26 mouse cellular contexts compared by ENCODE assay signal in the genomic region with DNA sequence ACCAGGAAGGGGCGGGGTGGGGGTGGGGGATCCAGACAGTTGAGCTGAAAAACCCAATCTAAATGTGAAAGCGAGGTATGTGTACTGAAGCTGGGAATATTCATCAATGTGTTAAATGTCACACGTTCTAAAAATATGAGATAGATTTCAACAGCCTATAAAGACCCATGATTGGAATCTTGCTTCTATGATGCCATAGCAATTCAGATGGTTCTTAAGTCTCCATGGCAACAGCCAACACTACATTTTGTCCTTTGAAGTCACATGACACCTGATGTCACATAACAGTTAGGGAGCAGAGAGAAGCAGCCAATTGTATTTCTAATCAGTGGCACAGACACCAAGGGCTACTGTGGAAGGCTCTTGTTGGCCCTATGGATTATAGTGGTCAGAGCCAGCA.
A peak's percentile ranks its signal among the peaks of the same experiment; 100 is the strongest.
DNase-seq lines count a peak whose midpoint lies in the region; ATAC-seq and TF ChIP-seq lines count a peak whose summit lies in the region.
"Had no signal": no experiment of that assay in that cellular context is flagged by ENCODE, and none has a peak within 500 bp of the region (broad histone marks: within the 10 kb centered on the region; RNA-seq: fewer than 3 reads in every experiment).

No protein-coding gene starts in this region.

- intact Hi-C loops in gastrocnemius, postnatal 14 days (cut with DNase I; ENCODE audit: low total_unique reads) = no loop called here

- H3K36me3 ChIP-seq in forebrain, embryonic 14.5 days (ENCODE audit: control insufficient read depth, insufficient read depth, low read length) = no peaks in the 10 kb centered on the region
- no peaks in the 10 kb centered on the region for H3K36me3 ChIP-seq in forebrain, embryonic 12.5 days (replicated peaks)
- no peaks in the 10 kb centered on the region for H3K36me3 ChIP-seq in hindbrain, embryonic 16.5 days (ENCODE audit: control insufficient read depth, insufficient read depth, low read length)
- H3K36me3 ChIP-seq in hindbrain, postnatal 0 days (ENCODE audit: insufficient read depth, low read length) = no peaks in the 10 kb centered on the region
- no peaks in the 10 kb centered on the region for H3K36me3 ChIP-seq in midbrain, embryonic 14.5 days (ENCODE audit: control insufficient read depth, insufficient read depth, low read length)
- H3K36me3 ChIP-seq: embryonic facial prominence, embryonic 10.5 days; embryonic facial prominence, embryonic 15.5 days; G1E; kidney, embryonic 15.5 days; neural tube, embryonic 13.5 days had no signal

- 87% methylated on average over 3 of the region's 3 CpGs for WGBS in forebrain, embryonic 14.5 days
- WGBS in forebrain, embryonic 12.5 days = 89% methylated on average over 3 of the region's 3 CpGs
- WGBS in hindbrain, embryonic 16.5 days = 87% methylated on average over 3 of the region's 3 CpGs
- WGBS in hindbrain, postnatal 0 days = 79% methylated on average over 3 of the region's 3 CpGs
- WGBS in midbrain, embryonic 14.5 days = 88% methylated on average over 3 of the region's 3 CpGs

- H3K27ac ChIP-seq in forebrain, embryonic 14.5 days (ENCODE audit: low read depth, low read length) = no peak overlapping the region
- H3K27ac ChIP-seq in forebrain, embryonic 12.5 days = no peak overlapping the region
- H3K27ac ChIP-seq in hindbrain, embryonic 16.5 days (ENCODE audit: low read depth, low read length) = no peak overlapping the region
- H3K27ac ChIP-seq in hindbrain, postnatal 0 days = no peak overlapping the region
- no peak overlapping the region for H3K27ac ChIP-seq in midbrain, embryonic 14.5 days (replicated peaks; ENCODE audit: low read depth, low read length)
- H3K27ac ChIP-seq: embryonic facial prominence, embryonic 10.5 days; embryonic facial prominence, embryonic 15.5 days; kidney, embryonic 15.5 days; liver, embryonic 14.5 days; neural tube, embryonic 13.5 days had no signal

- no peaks in the 10 kb centered on the region for H3K9me3 ChIP-seq in forebrain, embryonic 14.5 days (replicated peaks; ENCODE audit: control insufficient read depth, low read length)
- no peaks in the 10 kb centered on the region for H3K9me3 ChIP-seq in forebrain, embryonic 12.5 days
- H3K9me3 ChIP-seq in hindbrain, embryonic 16.5 days (ENCODE audit: control insufficient read depth, low read length) = no peaks in the 10 kb centered on the region
- no peaks in the 10 kb centered on the region for H3K9me3 ChIP-seq in hindbrain, postnatal 0 days (ENCODE audit: low read length)
- H3K9me3 ChIP-seq in midbrain, embryonic 14.5 days (ENCODE audit: control insufficient read depth, low read length) = no peaks in the 10 kb centered on the region
- H3K9me3 ChIP-seq: embryonic facial prominence, embryonic 10.5 days; embryonic facial prominence, embryonic 15.5 days; G1E; kidney, embryonic 15.5 days; neural tube, embryonic 13.5 days had no signal

- peak; percentile 46; the same call in 1 of the 2 replicates for ATAC-seq in forebrain, embryonic 14.5 days
- no peak for ATAC-seq in forebrain, embryonic 12.5 days (ENCODE audit: low FRiP score)
- ATAC-seq in hindbrain, embryonic 16.5 days = peak; percentile 44; the same call in 1 of the 2 replicates
- no peak for ATAC-seq in hindbrain, postnatal 0 days
- no peak for ATAC-seq in midbrain, embryonic 14.5 days (ENCODE audit: low FRiP score, low TSS enrichment)

- DNase-seq in forebrain, embryonic 14.5 days (ENCODE audit: low spot score) = peak; percentile 54
- DNase-seq in hindbrain, postnatal 0 days (ENCODE audit: low spot score) = no peak
- DNase-seq in brain, adult 2 months (ENCODE audit: low read depth, low spot score) = peak; percentile 53
- DNase-seq in midbrain, embryonic 14.5 days = peak; percentile 59
- DNase-seq in gastrocnemius, postnatal 14 days = no peak
- no peak for DNase-seq in urinary bladder, postnatal 10 days (ENCODE audit: low spot score)
- DNase-seq: adrenal gland, postnatal 14 days; cerebellum, adult 2 months; cerebellum, postnatal 14 days; heart, postnatal 14 days; kidney, adult 18-20 months; kidney, postnatal 25 days; liver; lung, adult 2 months; lung, postnatal 14 days; right cerebral cortex, postnatal 14 days; thymus, adult 18-20 months; thymus, postnatal 25 days had no signal

- no peak overlapping the region for H3K9ac ChIP-seq in forebrain, embryonic 14.5 days (ENCODE audit: low read length)
- no peak overlapping the region for H3K9ac ChIP-seq in forebrain, embryonic 12.5 days
- H3K9ac ChIP-seq in hindbrain, embryonic 16.5 days (ENCODE audit: low read depth, low read length) = no peak overlapping the region
- H3K9ac ChIP-seq in hindbrain, postnatal 0 days (replicated peaks; ENCODE audit: low read length) = no peak overlapping the region
- H3K9ac ChIP-seq in midbrain, embryonic 14.5 days (replicated peaks; ENCODE audit: low read length) = no peak overlapping the region
- H3K9ac ChIP-seq: embryonic facial prominence, embryonic 15.5 days; kidney, embryonic 15.5 days; liver, embryonic 14.5 days; neural tube, embryonic 13.5 days had no signal

- no peak overlapping the region for H3K4me2 ChIP-seq in forebrain, embryonic 14.5 days (ENCODE audit: low read length)
- no peak overlapping the region for H3K4me2 ChIP-seq in forebrain, embryonic 12.5 days
- no peak overlapping the region for H3K4me2 ChIP-seq in hindbrain, embryonic 16.5 days (ENCODE audit: low read length)
- H3K4me2 ChIP-seq in hindbrain, postnatal 0 days (ENCODE audit: low read depth, low read length) = no peak overlapping the region
- no peak overlapping the region for H3K4me2 ChIP-seq in midbrain, embryonic 14.5 days (ENCODE audit: low read length)
- H3K4me2 ChIP-seq: embryonic facial prominence, embryonic 15.5 days; kidney, embryonic 15.5 days; neural tube, embryonic 13.5 days had no signal

- TF ChIP-seq CTCF in hindbrain, postnatal 0 days (IDR thresholded peaks at IDR 0.05; ENCODE audit: low read depth) = no peak

- no peak overlapping the region for H3K4me3 ChIP-seq in forebrain, embryonic 14.5 days (ENCODE audit: low read depth, low read length)
- no peak overlapping the region for H3K4me3 ChIP-seq in forebrain, embryonic 12.5 days (replicated peaks)
- H3K4me3 ChIP-seq in hindbrain, embryonic 16.5 days (ENCODE audit: low read length) = no peak overlapping the region
- no peak overlapping the region for H3K4me3 ChIP-seq in hindbrain, postnatal 0 days (ENCODE audit: low read length)
- H3K4me3 ChIP-seq in midbrain, embryonic 14.5 days (replicated peaks; ENCODE audit: low read depth, low read length) = no peak overlapping the region
- H3K4me3 ChIP-seq: embryonic facial prominence, embryonic 10.5 days; embryonic facial prominence, embryonic 15.5 days; kidney, embryonic 15.5 days; neural tube, embryonic 13.5 days had no signal

- H3K27me3 ChIP-seq in forebrain, embryonic 14.5 days (replicated peaks; ENCODE audit: control insufficient read depth, insufficient read depth, low read length) = no peaks in the 10 kb centered on the region
- H3K27me3 ChIP-seq in forebrain, embryonic 12.5 days = no peaks in the 10 kb centered on the region
- no peaks in the 10 kb centered on the region for H3K27me3 ChIP-seq in hindbrain, embryonic 16.5 days (replicated peaks; ENCODE audit: control insufficient read depth, insufficient read depth, low read length)
- H3K27me3 ChIP-seq in hindbrain, postnatal 0 days (ENCODE audit: insufficient read depth, low read length) = no peaks in the 10 kb centered on the region
- no peaks in the 10 kb centered on the region for H3K27me3 ChIP-seq in midbrain, embryonic 14.5 days (ENCODE audit: control insufficient read depth, insufficient read depth, low read length)
- H3K27me3 ChIP-seq: embryonic facial prominence, embryonic 15.5 days; kidney, embryonic 15.5 days; neural tube, embryonic 13.5 days had no signal

- H3K4me1 ChIP-seq in forebrain, embryonic 14.5 days (ENCODE audit: control insufficient read depth, insufficient read depth, low read length) = 0 out of 2 replicates have a peak, but pooled peaks cover 2% of the 10 kb centered on the region
- peaks cover 16% of the 10 kb centered on the region for H3K4me1 ChIP-seq in forebrain, embryonic 12.5 days
- peaks cover 7% of the 10 kb centered on the region for H3K4me1 ChIP-seq in hindbrain, embryonic 16.5 days (ENCODE audit: control insufficient read depth, insufficient read depth, low read depth, low read length)
- 0 out of 2 replicates have a peak, but pooled peaks cover 3% of the 10 kb centered on the region for H3K4me1 ChIP-seq in hindbrain, postnatal 0 days (ENCODE audit: insufficient read depth, low read length)
- H3K4me1 ChIP-seq in midbrain, embryonic 14.5 days (ENCODE audit: control insufficient read depth, insufficient read depth, low read length) = peaks cover 4% of the 10 kb centered on the region; the same call in 1 of the 2 replicates
- H3K4me1 ChIP-seq: kidney, embryonic 15.5 days had no signal

Comparison
In these comparisons a context has a peak if more than half of its experiments do, and no peak if none do; other contexts are left out.
1. ATAC-seq: peak in forebrain, embryonic 14.5 days (single experiment) and hindbrain, embryonic 16.5 days (single experiment); none in forebrain, embryonic 12.5 days (single experiment), hindbrain, postnatal 0 days (single experiment) and midbrain, embryonic 14.5 days (single experiment).
2. DNase-seq: peak in forebrain, embryonic 14.5 days (single experiment), brain, adult 2 months (single experiment) and midbrain, embryonic 14.5 days (single experiment); none in hindbrain, postnatal 0 days (single experiment), gastrocnemius, postnatal 14 days (single experiment) and urinary bladder, postnatal 10 days (single experiment).